8 mouse cellular contexts compared by ENCODE assay signal in genomic region chr2:71580632-71581466, GRCm38 (mm10). TPM values are rescaled to one million over a fixed set of nuclear protein-coding genes. Genes with fewer than 3 reads are reported as not detected.
DNase-seq lines count a peak whose midpoint lies in the region; ATAC-seq and TF ChIP-seq lines count a peak whose summit lies in the region.

No protein-coding gene starts in this region.

- H3K9ac ChIP-seq in forebrain, embryonic 13.5 days = peak overlapping the region; percentile 75
- H3K9ac ChIP-seq in neural tube, embryonic 14.5 days (replicated peaks; ENCODE audit: low read depth, low read length) = peak overlapping the region; percentile 64

- 11% methylated on average over 50 of the region's 50 CpGs for WGBS in forebrain, embryonic 13.5 days
- 10% methylated on average over 50 of the region's 50 CpGs for WGBS in lung, adult 2 months
- WGBS in neural tube, embryonic 14.5 days = 11% methylated on average over 49 of the region's 50 CpGs

- no peak overlapping the region for H3K27ac ChIP-seq in forebrain, embryonic 13.5 days
- no peak overlapping the region for H3K27ac ChIP-seq in neural tube, embryonic 14.5 days (ENCODE audit: low read depth, low read length)

- intact Hi-C loops in heart, postnatal 10 days (cut with DNase I) = loop anchor here (5.0 kb wide), 2 partner anchors 236 to 376 kb away; no protein-coding TSS in a partner anchor

- TF ChIP-seq POLR2A in lung, adult 2 months (IDR thresholded peaks at IDR 0.05; ENCODE audit: borderline replicate concordance, extremely low read depth, low read depth, low read length) = no peak

- peaks cover 5% of the 10 kb centered on the region; the same call in 1 of the 2 replicates for H3K4me1 ChIP-seq in forebrain, embryonic 13.5 days
- H3K4me1 ChIP-seq in lung, adult 2 months (ENCODE audit: control insufficient read depth, insufficient read depth, low read length) = peaks cover 2% of the 10 kb centered on the region; the same call in 1 of the 2 replicates
- no peaks in the 10 kb centered on the region for H3K4me1 ChIP-seq in neural tube, embryonic 14.5 days (ENCODE audit: control insufficient read depth, insufficient read depth, low read length)

- 0 out of 2 replicates have a peak, but pooled peaks cover 3% of the 10 kb centered on the region for H3K27me3 ChIP-seq in forebrain, embryonic 13.5 days
- no peaks in the 10 kb centered on the region for H3K27me3 ChIP-seq in neural tube, embryonic 14.5 days (ENCODE audit: control insufficient read depth, insufficient read depth, low read length)

- peak; percentile 88 for ATAC-seq in forebrain, embryonic 13.5 days
- peak; percentile 84 for ATAC-seq in neural tube, embryonic 14.5 days (ENCODE audit: low read depth)

- H3K4me3 ChIP-seq in forebrain, embryonic 13.5 days = peak overlapping the region; percentile 55
- H3K4me3 ChIP-seq in lung, adult 2 months (replicated peaks; ENCODE audit: extremely low read depth, low read depth, low read length) = peak overlapping the region; percentile 57
- peak overlapping the region; percentile 47 for H3K4me3 ChIP-seq in neural tube, embryonic 14.5 days (ENCODE audit: low read depth, low read length)

- no peak for TF ChIP-seq CTCF in lung, adult 2 months (IDR thresholded peaks at IDR 0.05; ENCODE audit: insufficient read depth, low read length)

- H3K36me3 ChIP-seq in forebrain, embryonic 13.5 days (ENCODE audit: poor library complexity, severe bottlenecking) = no peaks in the 10 kb centered on the region
- no peaks in the 10 kb centered on the region for H3K36me3 ChIP-seq in neural tube, embryonic 14.5 days (ENCODE audit: control insufficient read depth, insufficient read depth, low read length)

- peak overlapping the region; percentile 86 for H3K4me2 ChIP-seq in forebrain, embryonic 13.5 days
- H3K4me2 ChIP-seq in neural tube, embryonic 14.5 days (ENCODE audit: low read depth, low read length) = peak overlapping the region; percentile 85

- peak; percentile 61 for DNase-seq in CD4-positive, CD25-positive, alpha-beta regulatory T cell, adult 2 months (ENCODE audit: low read depth, low spot score)
- DNase-seq in adrenal gland, adult 8-10 months = peak; percentile 23
- DNase-seq in heart, postnatal 10 days = peak; percentile 71 to 76
- DNase-seq in kidney, postnatal 36 days = peak; percentile 42 to 86
- peak; percentile 31 for DNase-seq in lung, adult 2 months
- DNase-seq in thymus, postnatal 25 days = peak; percentile 68

- no peaks in the 10 kb centered on the region for H3K9me3 ChIP-seq in forebrain, embryonic 13.5 days (replicated peaks)
- H3K9me3 ChIP-seq in neural tube, embryonic 14.5 days (ENCODE audit: control insufficient read depth, low read length) = no peaks in the 10 kb centered on the region

RNA-seq across cellular contexts. Expression of gene Dlx2, which starts 34.3 kb away (rescaled TPM):
- under 1 TPM; 0.17 to 0.38 (median 0.19) TPM for total RNA-seq in adrenal gland, adult 8-10 months (2022)
- polyA plus RNA-seq in forebrain, embryonic 13.5 days (2015; fragmentation: Nextera tagmentation; extraction: Ambion mirVana) = 71.0 and 83.2 TPM in 2 replicates
- total RNA-seq in heart, postnatal 10 days (2021) = not detected
- 0.04 TPM in 1 of 2 replicates, not detected in the other for polyA plus RNA-seq in lung, adult 2 months (2012; rRNA removed)
- not detected in 2 replicates for polyA plus RNA-seq in neural tube, embryonic 14.5 days (2014; fragmentation: Nextera tagmentation; extraction: Ambion mirVana)

RNA-seq across cellular contexts. Expression of gene Dlx1, which starts 52.9 kb away (rescaled TPM):
- under 1 TPM; 0.24 to 0.61 (median 0.42) TPM for total RNA-seq in adrenal gland, adult 8-10 months (2022)
- polyA plus RNA-seq in forebrain, embryonic 13.5 days (2015; fragmentation: Nextera tagmentation; extraction: Ambion mirVana) = 278 and 287 TPM in 2 replicates
- under 1 TPM in 1 of 2 experiments, not detected in 1; 0.48 TPM for total RNA-seq in heart, postnatal 10 days (2021)
- 0.29 and 0.43 TPM in 2 replicates for polyA plus RNA-seq in lung, adult 2 months (2012; rRNA removed)
- polyA plus RNA-seq in neural tube, embryonic 14.5 days (2014; fragmentation: Nextera tagmentation; extraction: Ambion mirVana) = 0.36 TPM in 1 of 2 replicates, not detected in the other

Comparison
In these comparisons a context has a peak if more than half of its experiments do, and no peak if none do; other contexts are left out.
1. DNase-seq: peak in every context shown above with its lines; median percentile 74 in heart, postnatal 10 days; 68 in thymus, postnatal 25 days; 64 in kidney, postnatal 36 days; 61 in CD4-positive, CD25-positive, alpha-beta regulatory T cell, adult 2 months; 31 in lung, adult 2 months; 23 in adrenal gland, adult 8-10 months.
2. RNA of gene Dlx2, which starts 34.3 kb away (polyA plus RNA-seq): 71.0 to 83.2 TPM in forebrain, embryonic 13.5 days; 0.04 TPM in lung, adult 2 months and not detected in neural tube, embryonic 14.5 days; every median in the first group is over 10 times any median in the second.
3. RNA of gene Dlx1, which starts 52.9 kb away (polyA plus RNA-seq): 278 to 287 TPM in forebrain, embryonic 13.5 days; 0.29 to 0.43 TPM in lung, adult 2 months and 0.36 TPM in neural tube, embryonic 14.5 days; every median in the first group is over 100 times any median in the second.
4. Peak in every context shown above with its lines, with median percentiles within 50 percentile points of each other: H3K4me3 ChIP-seq.